Mouse (Mus musculus) kidney, embryonic 14.5 days (tissue): ENCODE results near the gene Minos1. TPM values are rescaled to one million over a fixed set of nuclear protein-coding genes. Genes with fewer than 3 reads are reported as not detected.

Experiments used
- ATAC-seq: fragments of 200-750 bp; cut with Nextera tagmentation; 2 replicates; pipeline ENCODE4 v1.8.0; 2017; ENCODE audit warnings: moderate number of reproducible peaks, mild to moderate bottlenecking, moderate TSS enrichment, moderate library complexity; ENCODE audit not compliant: low FRiP score, low TSS enrichment
- H3K27ac ChIP-seq: fragments of 300-500 bp; sonication (generic); 2 replicates; pipeline ENCODE4 v1.5.1; 2014; ENCODE audit warnings: low read depth, mild to moderate bottlenecking, low read length, moderate library complexity, mixed read lengths
- H3K27me3 ChIP-seq: fragments of 300-500 bp; sonication (generic); 2 replicates; pipeline ENCODE4 v1.6.1; 2014; ENCODE audit warnings: mild to moderate bottlenecking, low read length; ENCODE audit not compliant: control insufficient read depth, insufficient read depth
- H3K36me3 ChIP-seq: fragments of 300-500 bp; sonication (generic); 2 replicates; pipeline ENCODE4 v1.6.1; 2014; ENCODE audit warnings: low read length, mixed read lengths; ENCODE audit not compliant: control insufficient read depth, insufficient read depth
- H3K4me1 ChIP-seq: fragments of 300-500 bp; sonication (generic); 2 replicates; pipeline ENCODE4 v1.6.1; 2014; ENCODE audit warnings: low read length, mixed read lengths; ENCODE audit not compliant: control insufficient read depth, insufficient read depth
- H3K4me2 ChIP-seq: fragments of 300-500 bp; sonication (generic); replicated peaks from 2 replicates; pipeline ENCODE4 v1.6.1; 2014; ENCODE audit warnings: low read depth, mild to moderate bottlenecking, low read length
- H3K4me3 ChIP-seq: fragments of 300-500 bp; sonication (generic); 2 replicates; pipeline ENCODE4 v1.5.1; 2014; ENCODE audit warnings: mild to moderate bottlenecking, low read length
- H3K9ac ChIP-seq: fragments of 300-500 bp; sonication (generic); 2 replicates; pipeline ENCODE4 v1.6.1; 2014; ENCODE audit warnings: low read depth, mild to moderate bottlenecking, low read length, moderate library complexity
- H3K9me3 ChIP-seq: fragments of 300-500 bp; sonication (generic); 2 replicates; pipeline ENCODE4 v1.6.1; 2016; ENCODE audit warnings: low read length; ENCODE audit not compliant: control insufficient read depth
- WGBS: fragments of 180-500 bp; shearing (Covaris S2); extraction: QIAGEN DNeasy Blood & Tissue Kit; methylation state at CpG from one replicate; pipeline ENCODE4 v1.1.7; 2014; 5-methylcytosine and 5-hydroxymethylcytosine counted together
- polyA plus RNA-seq: library from polyadenylated mRNA; unstranded; fragments of >200 nt; fragmentation: Nextera tagmentation; extraction: Ambion mirVana; gene quantifications from 2 replicates; pipeline ENCODE4 v1.2.1, GENCODE M21; 2014

The Minos1 gene
- 509 and 677 TPM in 2 replicates for polyA plus RNA-seq

- H3K36me3 ChIP-seq, result no peaks in the 10 kb centered on the region
- H3K4me1 ChIP-seq, result peaks cover 14% of the 10 kb centered on the region
- H3K9ac ChIP-seq, result peak within 1 kb of the TSS; percentile 79
- H3K27me3 ChIP-seq, result no peaks in the 10 kb centered on the region
- peak; percentile 95 for ATAC-seq
- H3K4me3 ChIP-seq, result peak within 1 kb of the TSS; percentile 70
- peak within 1 kb of the TSS; percentile 50 for H3K4me2 ChIP-seq
- H3K9me3 ChIP-seq, result no peaks in the 10 kb centered on the region
- WGBS, result under 1% methylated on average over 63 of the region's 63 CpGs
- peak within 1 kb of the TSS; percentile 51 for H3K27ac ChIP-seq
Observed at GRCm38 (mm10) chr4:139130701-139131549, at the start of gene Minos1. Gene Minos1, minus strand, starts transcription at chr4:139131113.

- WGBS, result 65% methylated on average over 17 of the region's 17 CpGs
- peak; percentile 63; the same call in 1 of the 2 replicates for ATAC-seq
- H3K27ac ChIP-seq, result no peak overlapping the region
- no peak overlapping the region for H3K4me2 ChIP-seq
- peaks cover 11% of the 10 kb centered on the region; the same call in 1 of the 2 replicates for H3K4me1 ChIP-seq
- no peak overlapping the region for H3K4me3 ChIP-seq
- no peaks in the 10 kb centered on the region for H3K36me3 ChIP-seq
- H3K9ac ChIP-seq, result no peak overlapping the region
- no peaks in the 10 kb centered on the region for H3K27me3 ChIP-seq
- H3K9me3 ChIP-seq, result no peaks in the 10 kb centered on the region; the same call in 1 of the 2 replicates
Observed at GRCm38 (mm10) chr4:139179731-139180625, 49.1 kb upstream of the Minos1 start.

- Histone ChIP-seq H3K9me3 (no peaks in the 10 kb centered on the region; the same call in 1 of the 2 replicates), H3K36me3 (no peaks in the 10 kb centered on the region), H3K4me1 (peaks cover 11% of the 10 kb centered on the region; the same call in 1 of the 2 replicates), H3K27ac (no peak overlapping the region), H3K4me2 (no peak overlapping the region), H3K27me3 (no peaks in the 10 kb centered on the region), H3K9ac (no peak overlapping the region), H3K4me3 (no peak overlapping the region)
- 84% methylated on average over 2 of the region's 2 CpGs for WGBS
- no peak for ATAC-seq
Observed at GRCm38 (mm10) chr4:139179218-139179617, 48.3 kb upstream of the Minos1 start.

- Histone ChIP-seq H3K27ac (no peak overlapping the region), H3K9ac (no peak overlapping the region), H3K4me3 (no peak overlapping the region), H3K9me3 (no peaks in the 10 kb centered on the region; the same call in 1 of the 2 replicates), H3K4me1 (peaks cover 11% of the 10 kb centered on the region; the same call in 1 of the 2 replicates), H3K27me3 (no peaks in the 10 kb centered on the region), H3K4me2 (no peak overlapping the region), H3K36me3 (no peaks in the 10 kb centered on the region)
- 96% methylated on average over 11 of the region's 11 CpGs for WGBS
- no peak for ATAC-seq
Observed at GRCm38 (mm10) chr4:139178377-139178776, 47.5 kb upstream of the Minos1 start.

GRCm38 (mm10) chr4:139177921-139178320 is 47.0 kb upstream of the Minos1 start:
- Histone ChIP-seq H3K27me3 (no peaks in the 10 kb centered on the region), H3K4me2 (no peak overlapping the region), H3K36me3 (no peaks in the 10 kb centered on the region), H3K27ac (no peak overlapping the region), H3K4me3 (no peak overlapping the region), H3K9me3 (no peaks in the 10 kb centered on the region; the same call in 1 of the 2 replicates), H3K9ac (no peak overlapping the region), H3K4me1 (peaks cover 11% of the 10 kb centered on the region; the same call in 1 of the 2 replicates)
- ATAC-seq, result no peak
- 96% methylated on average over 3 of the region's 3 CpGs for WGBS

- Histone ChIP-seq H3K36me3 (no peaks in the 10 kb centered on the region), H3K27me3 (no peaks in the 10 kb centered on the region), H3K4me1 (peaks cover 11% of the 10 kb centered on the region; the same call in 1 of the 2 replicates), H3K27ac (peak overlapping the region; percentile 51; the same call in 1 of the 2 replicates), H3K9me3 (no peaks in the 10 kb centered on the region; the same call in 1 of the 2 replicates), H3K9ac (no peak overlapping the region), H3K4me2 (no peak overlapping the region), H3K4me3 (no peak overlapping the region)
- 58% methylated on average over 6 of the region's 6 CpGs for WGBS
- ATAC-seq, result no peak
Observed at GRCm38 (mm10) chr4:139176023-139176422, 45.1 kb upstream of the Minos1 start.

GRCm38 (mm10) chr4:139175061-139175971 is 44.4 kb upstream of the Minos1 start:
- H3K27ac ChIP-seq, result peak overlapping the region; percentile 51; the same call in 1 of the 2 replicates
- H3K4me2 ChIP-seq, result no peak overlapping the region
- no peak overlapping the region for H3K9ac ChIP-seq
- 43% methylated on average over 20 of the region's 20 CpGs for WGBS
- peaks cover 11% of the 10 kb centered on the region; the same call in 1 of the 2 replicates for H3K4me1 ChIP-seq
- no peak for ATAC-seq
- no peaks in the 10 kb centered on the region for H3K36me3 ChIP-seq
- no peaks in the 10 kb centered on the region for H3K27me3 ChIP-seq
- no peak overlapping the region for H3K4me3 ChIP-seq
- no peaks in the 10 kb centered on the region; the same call in 1 of the 2 replicates for H3K9me3 ChIP-seq

GRCm38 (mm10) chr4:139169748-139170279 is 38.9 kb upstream of the Minos1 start:
- H3K27ac ChIP-seq, result no peak overlapping the region
- H3K9ac ChIP-seq, result no peak overlapping the region
- 83% methylated on average over 12 of the region's 12 CpGs for WGBS
- ATAC-seq, result no peak
- 0 out of 2 replicates have a peak, but pooled peaks cover 3% of the 10 kb centered on the region for H3K4me1 ChIP-seq
- no peak overlapping the region for H3K4me3 ChIP-seq
- no peak overlapping the region for H3K4me2 ChIP-seq
- H3K36me3 ChIP-seq, result no peaks in the 10 kb centered on the region
- no peaks in the 10 kb centered on the region for H3K9me3 ChIP-seq
- H3K27me3 ChIP-seq, result no peaks in the 10 kb centered on the region
